Mouse (Mus musculus) cerebellum, adult 2 months (tissue): ENCODE data around the gene Pld6. TPM values are rescaled to one million over a fixed set of nuclear protein-coding genes. Genes with fewer than 3 reads are reported as not detected.

Experiments
- DNase-seq, 2 experiments: peaks; one replicate each; pipeline ENCODE4 v3.0.0; 2021
- H3K27ac ChIP-seq: fragments of 200-500 bp; 2 replicates; pipeline ENCODE4 v1.5.1; 2012; ENCODE audit warnings: low read length, control low read depth, inconsistent platforms; ENCODE audit not compliant: insufficient read depth
- H3K27me3 ChIP-seq: fragments of 200-500 bp; 2 replicates; pipeline ENCODE4 v1.6.1; 2012; ENCODE audit warnings: inconsistent platforms, mild to moderate bottlenecking, low read length, moderate library complexity; ENCODE audit not compliant: control insufficient read depth, insufficient read depth
- H3K4me1 ChIP-seq: fragments of 200-500 bp; 2 replicates; pipeline ENCODE4 v1.6.1; 2011; ENCODE audit warnings: low read length; ENCODE audit not compliant: control insufficient read depth, insufficient read depth
- H3K4me3 ChIP-seq: fragments of 200-500 bp; replicated peaks from 2 replicates; pipeline ENCODE3; 2011; ENCODE audit warnings: mild to moderate bottlenecking, low read depth, low read length, control low read depth; ENCODE audit not compliant: insufficient read depth
- CTCF ChIP-seq: fragments of 200-500 bp; IDR thresholded peaks from 2 replicates; pipeline ENCODE4 v1.5.1; 2011; ENCODE audit warnings: low read depth, mild to moderate bottlenecking, control low read depth, low read length, moderate library complexity, borderline replicate concordance; ENCODE audit not compliant: insufficient read depth
- POLR2A ChIP-seq: fragments of 200-500 bp; IDR thresholded peaks from 2 replicates; pipeline ENCODE4 v1.6.1; 2011; ENCODE audit warnings: low read length, control low read depth, borderline replicate concordance; ENCODE audit not compliant: insufficient read depth
- WGBS: fragments of 180-500 bp; shearing (Covaris S2); methylation state at CpG from one replicate; pipeline ENCODE4 v1.1.7; 2018; 5-methylcytosine and 5-hydroxymethylcytosine counted together
- polyA plus RNA-seq: library from polyadenylated mRNA; depleted of rRNA; stranded (reverse); fragments of >200 nt; gene quantifications from 2 replicates; pipeline ENCODE4 v1.2.3, GENCODE M21; 2012

The Pld6 gene
- polyA plus RNA-seq, 1 experiment = 2.5 TPM

GRCm38 (mm10) chr11:59770753-59771152 is 16.7 kb downstream of the Pld6 start:
- WGBS = 23% methylated on average over 7 of the region's 7 CpGs
- peaks cover 24% of the 10 kb centered on the region; the same call in 1 of the 2 replicates for H3K4me1 ChIP-seq
- TF ChIP-seq POLR2A (no peak), CTCF (no peak)
- H3K27me3 ChIP-seq = no peaks in the 10 kb centered on the region
- no peak overlapping the region for H3K4me3 ChIP-seq
- no peak for DNase-seq
- no peak overlapping the region for H3K27ac ChIP-seq

GRCm38 (mm10) chr11:59769738-59770137 is 17.7 kb downstream of the Pld6 start:
- no peak for DNase-seq
- Histone ChIP-seq H3K27ac (no peak overlapping the region), H3K4me1 (peaks cover 24% of the 10 kb centered on the region; the same call in 1 of the 2 replicates), H3K27me3 (no peaks in the 10 kb centered on the region), H3K4me3 (no peak overlapping the region)
- TF ChIP-seq POLR2A (no peak), CTCF (no peak)
- WGBS = 44% methylated on average over 6 of the region's 6 CpGs

GRCm38 (mm10) chr11:59769307-59769706 is 18.1 kb downstream of the Pld6 start:
- Histone ChIP-seq H3K4me1 (peaks cover 24% of the 10 kb centered on the region; the same call in 1 of the 2 replicates), H3K27ac (no peak overlapping the region), H3K27me3 (no peaks in the 10 kb centered on the region), H3K4me3 (no peak overlapping the region)
- WGBS = 74% methylated on average over 2 of the region's 2 CpGs
- no peak for DNase-seq
- no peak for TF ChIP-seq CTCF
- no peak for TF ChIP-seq POLR2A

GRCm38 (mm10) chr11:59760796-59761195 is 26.6 kb downstream of the Pld6 start:
- 16% methylated on average over 6 of the region's 6 CpGs for whole genome bisulfite sequencing
- DNase-seq = peak; percentile 62 to 63
- no peak for TF ChIP-seq CTCF
- TF ChIP-seq POLR2A = no peak
- peaks cover 48% of the 10 kb centered on the region for H3K4me1 ChIP-seq
- H3K27ac ChIP-seq = peak overlapping the region; percentile 98
- no peak overlapping the region for H3K4me3 ChIP-seq
- no peaks in the 10 kb centered on the region for H3K27me3 ChIP-seq

GRCm38 (mm10) chr11:59759626-59760025 is 27.8 kb downstream of the Pld6 start:
- H3K4me1 ChIP-seq = peaks cover 48% of the 10 kb centered on the region
- H3K27me3 ChIP-seq = no peaks in the 10 kb centered on the region
- H3K4me3 ChIP-seq = no peak overlapping the region
- 14% methylated on average over 2 of the region's 2 CpGs for WGBS
- H3K27ac ChIP-seq = peak overlapping the region; percentile 98
- no peak for DNase-seq
- TF ChIP-seq CTCF = no peak
- no peak for TF ChIP-seq POLR2A

GRCm38 (mm10) chr11:59759178-59759577 is 28.3 kb downstream of the Pld6 start:
- H3K27me3 ChIP-seq = no peaks in the 10 kb centered on the region
- H3K4me1 ChIP-seq = peaks cover 48% of the 10 kb centered on the region
- H3K4me3 ChIP-seq = no peak overlapping the region
- TF ChIP-seq CTCF (no peak), POLR2A (peak; percentile 28; the same call in 1 of the 2 replicates)
- peak overlapping the region; percentile 98 for H3K27ac ChIP-seq
- WGBS = 0% methylated on average over 4 of the region's 4 CpGs
- DNase-seq = peak; percentile 93 to 96

GRCm38 (mm10) chr11:59758191-59758985 is 29.1 kb downstream of the Pld6 start:
- DNase-seq = peak in 1 of 2 experiments; percentile 66
- WGBS = 25% methylated on average over 9 of the region's 9 CpGs
- Histone ChIP-seq H3K4me3 (no peak overlapping the region), H3K27me3 (no peaks in the 10 kb centered on the region), H3K27ac (peak overlapping the region; percentile 98), H3K4me1 (peaks cover 48% of the 10 kb centered on the region)
- TF ChIP-seq CTCF (no peak), POLR2A (no peak)

GRCm38 (mm10) chr11:59756351-59756750 is 31.1 kb downstream of the Pld6 start:
- no peak for TF ChIP-seq CTCF
- TF ChIP-seq POLR2A = no peak
- H3K4me1 ChIP-seq = peaks cover 39% of the 10 kb centered on the region
- DNase-seq = no peak
- no peak overlapping the region for H3K27ac ChIP-seq
- H3K4me3 ChIP-seq = no peak overlapping the region
- 64% methylated on average over 4 of the region's 4 CpGs for WGBS
- no peaks in the 10 kb centered on the region for H3K27me3 ChIP-seq
